Mouse (Mus musculus) spleen, adult 2 months (tissue): Measurements from ENCODE around the gene Vti1a.

Source experiments
- CTCF ChIP-seq: fragments of 200-500 bp; IDR thresholded peaks from 2 replicates; pipeline ENCODE4 v1.5.1; 2011; ENCODE audit warnings: mild to moderate bottlenecking, inconsistent platforms; ENCODE audit not compliant: insufficient read depth, insufficient read length, insufficient replicate concordance; ENCODE audit errors: extremely low read depth
- POLR2A ChIP-seq: fragments of 200-500 bp; IDR thresholded peaks from 2 replicates; pipeline ENCODE4 v1.6.1; 2011; ENCODE audit warnings: low read depth, low read length, inconsistent platforms

- no peak for TF ChIP-seq POLR2A
- TF ChIP-seq CTCF: peak; percentile 67; the same call in 1 of the 2 replicates
Measured at GRCm38 (mm10) chr19:55545529-55545928, 229.4 kb downstream of the Vti1a start.
